Mouse (Mus musculus) CH12.LX (cell line): ENCODE results near the gene Cux1. TPM values are rescaled to one million over a fixed set of nuclear protein-coding genes. Genes with fewer than 3 reads are reported as not detected.

Source experiments
- DNase-seq: peaks from one replicate; pipeline ENCODE4 v3.0.0-alpha.2; 2013; ENCODE audit errors: extremely low read depth
- H3K27ac ChIP-seq: 2 replicates; pipeline ENCODE4 v1.5.1; 2012; ENCODE audit warnings: low read depth, mild to moderate bottlenecking, control low read depth, moderate library complexity; ENCODE audit not compliant: insufficient read depth
- H3K27me3 ChIP-seq: replicated peaks from 2 replicates; pipeline ENCODE3; 2012; ENCODE audit warnings: inconsistent platforms
- H3K36me3 ChIP-seq, 2 experiments: replicated peaks in 1 of 2; 2 replicates each; pipeline versions ENCODE3 to v1.6.1; 2012; ENCODE audit warnings: inconsistent platforms in 1 of 2, low read length in 1 of 2, mild to moderate bottlenecking in 1 of 2, mixed read lengths in 1 of 2, moderate library complexity in 1 of 2; ENCODE audit not compliant: control insufficient read depth in 1 of 2, insufficient read depth in 1 of 2
- H3K4me1 ChIP-seq, 2 experiments: 2 replicates each; pipeline ENCODE4 v1.6.1; 2012; ENCODE audit warnings: inconsistent platforms in 1 of 2, moderate library complexity in 1 of 2; ENCODE audit not compliant: insufficient read depth in 2 of 2, control insufficient read depth in 1 of 2
- H3K4me2 ChIP-seq: 2 replicates; pipeline ENCODE4 v1.6.1; 2012; ENCODE audit warnings: low read depth, mild to moderate bottlenecking, control low read depth; ENCODE audit not compliant: poor library complexity, insufficient read depth, severe bottlenecking
- H3K4me3 ChIP-seq, 3 experiments: fragments of 150-350 bp in 1 of 3; sonication (generic) in 1 of 3; replicated peaks in 1 of 3; 2 replicates each; pipeline versions ENCODE3 to v1.5.1; 2011 to 2012; ENCODE audit warnings: low read depth in 2 of 3, low read length in 2 of 3, mild to moderate bottlenecking in 2 of 3, moderate library complexity in 2 of 3, control low read depth in 1 of 3, improper control_type of control experiment in 1 of 3, inconsistent platforms in 1 of 3, mixed read lengths in 1 of 3; ENCODE audit not compliant: poor library complexity in 1 of 3
- H3K79me2 ChIP-seq: replicated peaks from 2 replicates; pipeline ENCODE4 v1.6.1; 2012; ENCODE audit warnings: mild to moderate bottlenecking, moderate library complexity; ENCODE audit not compliant: control insufficient read depth, poor library complexity, insufficient read depth, severe bottlenecking; ENCODE audit errors: extremely low read depth
- H3K9ac ChIP-seq: 2 replicates; pipeline ENCODE4 v1.6.1; 2012; ENCODE audit warnings: low read depth, mild to moderate bottlenecking, control low read depth, moderate library complexity; ENCODE audit not compliant: insufficient read depth
- H3K9me3 ChIP-seq: replicated peaks from 2 replicates; pipeline ENCODE3; 2012; ENCODE audit warnings: low read length, inconsistent platforms, mixed read lengths
- BHLHE40 ChIP-seq: IDR thresholded peaks from 2 replicates; pipeline ENCODE4 v1.6.1; 2011; ENCODE audit warnings: mild to moderate bottlenecking, low read depth, low read length, improper control_type of control experiment
- ELF1 ChIP-seq: IDR thresholded peaks from 2 replicates; pipeline ENCODE4 v1.6.1; 2014; ENCODE audit warnings: low read depth, mild to moderate bottlenecking, inconsistent platforms, low read length, improper control_type of control experiment
- EP300 ChIP-seq: IDR thresholded peaks from 2 replicates; pipeline ENCODE4 v1.6.1; 2011; ENCODE audit warnings: low read length, improper control_type of control experiment
- GABPA ChIP-seq: IDR thresholded peaks from 2 replicates; pipeline ENCODE4 v1.6.1; 2012; ENCODE audit warnings: low read depth, low read length, improper control_type of control experiment, inconsistent platforms; ENCODE audit not compliant: insufficient replicate concordance
- MAX ChIP-seq: IDR thresholded peaks from 2 replicates; pipeline ENCODE4 v1.6.1; 2011; ENCODE audit warnings: low read length, improper control_type of control experiment
- MAZ ChIP-seq: IDR thresholded peaks from 2 replicates; pipeline ENCODE4 v1.6.1; 2012; ENCODE audit warnings: low read depth, mild to moderate bottlenecking, inconsistent platforms, low read length, improper control_type of control experiment, moderate library complexity
- MEF2A ChIP-seq: IDR thresholded peaks from 2 replicates; pipeline ENCODE4 v1.6.1; 2014; ENCODE audit warnings: low read depth, mild to moderate bottlenecking, inconsistent platforms, low read length, improper control_type of control experiment, borderline replicate concordance
- MXI1 ChIP-seq: IDR thresholded peaks from 2 replicates; pipeline ENCODE4 v1.6.1; 2011; ENCODE audit warnings: mild to moderate bottlenecking, low read depth, low read length, improper control_type of control experiment
- MYC ChIP-seq: IDR thresholded peaks from 2 replicates; pipeline ENCODE4 v1.6.1; 2011; ENCODE audit warnings: low read depth, mild to moderate bottlenecking, improper control_type of control experiment, low read length
- NRF1 ChIP-seq: IDR thresholded peaks from 2 replicates; pipeline ENCODE4 v1.6.1; 2014; ENCODE audit warnings: low read depth, mild to moderate bottlenecking, inconsistent platforms, low read length, improper control_type of control experiment, moderate library complexity
- POLR2A ChIP-seq: IDR thresholded peaks from 2 replicates; pipeline ENCODE4 v1.6.1; 2011; ENCODE audit warnings: low read depth, mild to moderate bottlenecking, improper control_type of control experiment, low read length
- RAD21 ChIP-seq: IDR thresholded peaks from 2 replicates; pipeline ENCODE4 v1.6.1; 2011; ENCODE audit warnings: low read depth, mild to moderate bottlenecking, low read length, improper control_type of control experiment, moderate library complexity
- RCOR1 ChIP-seq: conservative IDR thresholded peaks from 2 replicates; pipeline ENCODE4 v1.6.1; 2012; ENCODE audit warnings: low read depth, mild to moderate bottlenecking, inconsistent platforms, low read length, improper control_type of control experiment
- SIN3A ChIP-seq: IDR thresholded peaks from 2 replicates; pipeline ENCODE4 v1.6.1; 2012; ENCODE audit warnings: low read length, improper control_type of control experiment, inconsistent platforms
- TCF12 ChIP-seq: IDR thresholded peaks from 2 replicates; pipeline ENCODE4 v1.6.1; 2014; ENCODE audit warnings: low read depth, mild to moderate bottlenecking, inconsistent platforms, low read length, improper control_type of control experiment
- UBTF ChIP-seq: IDR thresholded peaks from 2 replicates; pipeline ENCODE4 v1.6.1; 2012; ENCODE audit warnings: low read depth, mild to moderate bottlenecking, inconsistent platforms, low read length, improper control_type of control experiment, moderate library complexity
- USF1 ChIP-seq: IDR thresholded peaks from 2 replicates; pipeline ENCODE4 v1.6.1; 2014; ENCODE audit warnings: low read depth, mild to moderate bottlenecking, inconsistent platforms, low read length, improper control_type of control experiment
- USF2 ChIP-seq: conservative IDR thresholded peaks from 2 replicates; pipeline ENCODE4 v1.6.1; 2011; ENCODE audit warnings: low read depth, low read length, improper control_type of control experiment
- ZC3H11A ChIP-seq: IDR thresholded peaks from 2 replicates; pipeline ENCODE4 v1.6.1; 2012; ENCODE audit warnings: low read depth, mild to moderate bottlenecking, inconsistent platforms, low read length, improper control_type of control experiment
- ZMIZ1 ChIP-seq: IDR thresholded peaks from 2 replicates; pipeline ENCODE4 v1.6.1; 2012; ENCODE audit warnings: low read depth, mild to moderate bottlenecking, inconsistent platforms, low read length, improper control_type of control experiment
- dilution Hi-C: fragments of 300-500 bp; cut with MboI; formaldehyde crosslinking; loops from 2 replicates; pipeline ENCODE4 v1.14.3; 2020; ENCODE audit warnings: low sequenced_read_pairs; ENCODE audit not compliant: extremely low pct_unique_long_range_greater_than_20kb, extremely low pct_ligation_motif_present
- in situ Hi-C: fragments of 300-500 bp; cut with MboI; formaldehyde crosslinking; loops from 3 replicates; pipeline ENCODE4 v1.14.3; 2019; ENCODE audit warnings: low sequenced_read_pairs, low pct_ligation_motif_present, low pct_unique_long_range_greater_than_20kb, mixed read lengths
- polyA plus RNA-seq: library from polyadenylated mRNA; unstranded; fragments of >175 nt; gene quantifications from 2 replicates; pipeline ENCODE4 v1.2.1, GENCODE M21; 2012; ENCODE audit warnings: low read depth; ENCODE audit not compliant: insufficient read length
- total RNA-seq, 2 experiments: library from RNA; depleted of rRNA; stranded (reverse); fragments of 300-350 nt in 1 of 2; fragments of >200 nt in 1 of 2; gene quantifications; 2 replicates each; pipeline ENCODE4 v1.2.3; 2012 to 2014

The Cux1 gene
- total and polyA plus RNA-seq, 3 experiments, result 12.4 to 21.9 (median 19.6) TPM

DNA sequence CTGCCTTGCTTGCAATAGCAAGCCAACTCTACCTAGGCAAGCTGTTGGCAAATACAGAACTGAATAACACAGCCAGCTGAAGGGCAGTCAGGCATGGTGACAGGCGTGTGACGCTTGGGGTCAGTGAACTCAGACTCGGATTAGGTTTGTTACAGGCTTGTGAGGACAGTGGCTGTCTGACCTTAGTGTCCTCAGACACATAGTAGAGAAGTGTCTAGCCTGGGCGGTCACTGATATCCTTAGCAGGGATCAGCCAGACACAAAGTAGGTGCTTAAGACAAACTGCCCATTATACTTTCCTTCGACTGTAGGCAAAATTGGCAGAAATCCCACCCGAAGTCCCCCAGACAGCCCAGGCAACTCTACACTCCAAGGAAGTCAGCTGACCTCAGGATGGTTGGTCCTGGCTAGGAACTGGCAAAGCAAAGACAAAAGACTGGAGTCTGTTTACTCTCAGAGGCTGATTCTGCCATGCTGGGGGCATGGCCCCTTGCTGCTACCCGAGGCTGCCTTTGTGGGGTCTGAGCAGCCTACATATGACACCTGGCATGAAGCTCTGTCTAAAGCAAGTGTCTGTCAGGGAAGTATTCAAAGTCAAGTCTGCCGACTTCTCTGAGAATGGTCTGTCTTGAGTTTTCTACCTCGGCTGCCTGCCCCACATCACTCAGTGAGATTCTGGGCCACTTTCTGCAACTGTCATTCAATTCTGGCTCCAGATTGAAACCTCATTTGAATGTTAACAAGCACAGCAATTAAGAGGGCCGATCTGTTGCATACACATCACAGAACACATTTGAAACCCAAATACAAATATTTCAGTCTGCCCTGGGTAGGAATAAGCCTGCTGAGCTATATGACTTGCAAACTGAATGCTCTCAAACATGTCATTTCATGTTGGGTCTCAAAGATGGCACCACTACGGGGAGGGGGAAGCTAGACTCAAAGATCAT is 124.8 kb downstream of the Cux1 start (continued):
- TF ChIP-seq ZC3H11A (no peak), BHLHE40 (no peak), EP300 (no peak), USF1 (no peak)

DNA sequence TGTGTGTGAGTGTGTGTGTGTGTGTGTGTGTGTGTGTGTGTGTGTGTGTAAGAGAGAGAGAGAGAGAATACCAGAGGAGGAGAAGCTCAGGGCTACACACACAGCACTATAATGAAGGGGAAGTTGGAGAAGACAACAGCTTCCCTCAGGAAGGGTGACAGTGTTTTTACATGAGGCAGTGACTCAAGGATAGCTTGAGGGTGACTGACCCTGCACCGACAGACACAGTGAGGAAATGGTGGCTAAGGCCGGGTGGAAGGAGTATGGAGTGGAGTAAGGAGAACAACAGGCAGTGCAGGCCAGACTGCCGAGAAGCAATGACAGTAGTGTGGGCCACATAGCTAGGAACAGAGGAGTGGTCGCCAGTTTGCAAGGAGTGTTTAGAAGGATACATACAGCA is 137.6 kb downstream of the Cux1 start:
- no peak overlapping the region for H3K4me3 ChIP-seq
- H3K27ac ChIP-seq, result no peak overlapping the region
- no peaks in the 10 kb centered on the region for H3K9me3 ChIP-seq
- H3K36me3 ChIP-seq, result peaks cover 0 to 14% of the 10 kb centered on the region in 2 experiments
- TF ChIP-seq POLR2A, result no peak
- no peak for TF ChIP-seq ZMIZ1
- no peak for TF ChIP-seq MAZ
- TF ChIP-seq RAD21, result no peak
- no peak for TF ChIP-seq TCF12
- dilution Hi-C loops (no loop called here), in situ Hi-C loops (no loop called here)
- H3K27me3 ChIP-seq, result no peaks in the 10 kb centered on the region
- no peak overlapping the region for H3K4me2 ChIP-seq
- H3K79me2 ChIP-seq, result no peaks in the 10 kb centered on the region
- no peak overlapping the region for H3K9ac ChIP-seq
- no peak for DNase-seq
- H3K4me1 ChIP-seq, result peaks cover 0 to 21% of the 10 kb centered on the region in 2 experiments; a peak in 2 of 4 replicates

DNA sequence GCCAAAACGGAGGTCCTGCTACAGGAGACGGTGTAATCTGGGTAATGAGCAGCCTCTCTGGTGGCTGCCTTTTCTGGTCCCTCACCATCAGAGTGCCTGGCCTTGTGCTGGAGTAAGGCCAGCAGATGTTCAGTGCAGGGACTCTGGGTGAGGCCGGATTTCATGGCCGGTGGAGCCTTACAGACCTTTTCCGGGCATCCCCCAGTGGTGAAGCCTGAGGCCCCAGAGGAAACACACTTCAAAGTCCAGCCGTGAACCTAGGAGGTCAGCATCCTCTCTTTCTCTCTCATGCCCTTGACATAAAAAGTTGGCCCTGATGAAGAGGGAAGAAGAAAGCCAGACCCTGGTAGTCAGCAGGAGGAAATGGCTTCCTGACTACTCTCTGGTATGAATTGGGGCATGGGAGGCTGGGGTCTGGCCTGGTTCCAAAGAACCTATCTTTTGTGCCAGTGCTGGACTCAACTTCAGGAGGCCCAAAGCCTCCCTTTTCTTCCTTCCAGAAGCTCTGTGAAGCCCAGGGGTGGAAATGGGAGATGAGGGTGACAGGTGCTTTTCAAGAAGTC is 138.7 kb downstream of the Cux1 start:
- no peaks in the 10 kb centered on the region for H3K27me3 ChIP-seq
- in situ Hi-C loops (no loop called here), dilution Hi-C loops (no loop called here)
- no peak overlapping the region for H3K9ac ChIP-seq
- H3K79me2 ChIP-seq, result no peaks in the 10 kb centered on the region
- DNase-seq, result no peak
- peaks cover 0 to 21% of the 10 kb centered on the region in 2 experiments; a peak in 2 of 4 replicates for H3K4me1 ChIP-seq
- TF ChIP-seq MXI1, result no peak
- TF ChIP-seq USF2, result no peak
- TF ChIP-seq TCF12, result no peak
- TF ChIP-seq RCOR1, result no peak
- no peak for TF ChIP-seq RAD21
- no peak for TF ChIP-seq UBTF
- no peak for TF ChIP-seq MEF2A
- no peak for TF ChIP-seq SIN3A
- TF ChIP-seq MAX, result no peak
- no peak for TF ChIP-seq ZMIZ1
- no peak for TF ChIP-seq GABPA
- TF ChIP-seq NRF1, result no peak
- TF ChIP-seq MYC, result no peak
- TF ChIP-seq ELF1, result no peak
- peaks cover 0 to 19% of the 10 kb centered on the region in 2 experiments for H3K36me3 ChIP-seq
- no peak overlapping the region for H3K4me3 ChIP-seq
- H3K9me3 ChIP-seq, result no peaks in the 10 kb centered on the region
- H3K27ac ChIP-seq, result no peak overlapping the region
- H3K4me2 ChIP-seq, result no peak overlapping the region
